Mouse (Mus musculus) thymus, postnatal 10 days (tissue): ENCODE data around the gene Gm21882.
"Not testable (repeated sequence)": the region's sequence is repeated elsewhere in the genome, so short reads cannot be mapped to it uniquely, and the experiment has no call there.

Source experiments
- DNase-seq, 2 experiments: peaks; one replicate each; pipeline ENCODE4 v3.0.0; 2021; ENCODE audit warnings: low spot score in 2 of 2

The Gm21882 gene

DNA sequence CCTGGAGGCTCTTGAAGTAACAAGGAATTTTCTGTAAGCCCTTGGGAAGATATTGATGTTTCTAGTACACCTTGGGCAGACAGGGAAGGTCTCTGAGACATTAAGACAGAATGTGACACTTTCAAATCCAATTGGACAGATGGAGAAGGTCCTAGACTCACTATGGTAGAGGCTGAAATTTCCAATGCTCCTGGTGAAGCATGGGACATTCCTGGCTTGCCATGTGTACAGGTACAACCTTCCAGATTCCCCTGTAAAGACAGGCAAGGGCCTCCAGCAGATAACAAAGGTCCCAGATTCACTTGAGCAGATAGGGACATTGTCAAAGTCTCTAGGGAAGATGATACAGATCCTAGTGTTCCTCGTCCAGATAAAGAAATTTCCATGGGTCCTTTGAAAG lies at the start of gene Gm21882:
Gene Gm21882, minus strand, starts transcription at position 101 of the 400 bp plus-strand sequence.
- DNase-seq = not testable (repeated sequence)
